Mouse (Mus musculus): ENCODE results near the gene Tssk3.

- no peak for TF ChIP-seq POLR2A (IDR thresholded peaks at IDR 0.05; ENCODE audit: low read depth, low read length)
- TF ChIP-seq CTCF (conservative IDR thresholded peaks at IDR 0.05; ENCODE audit: insufficient read depth, insufficient read length, low read depth, low read length), result no peak
These were observed 34.5 kb upstream of the Tssk3 start for GRCm38 (mm10) chr4:129525338-129525737.
